Mouse (Mus musculus): ENCODE measurements around the gene Cyp2ab1.

DNA sequence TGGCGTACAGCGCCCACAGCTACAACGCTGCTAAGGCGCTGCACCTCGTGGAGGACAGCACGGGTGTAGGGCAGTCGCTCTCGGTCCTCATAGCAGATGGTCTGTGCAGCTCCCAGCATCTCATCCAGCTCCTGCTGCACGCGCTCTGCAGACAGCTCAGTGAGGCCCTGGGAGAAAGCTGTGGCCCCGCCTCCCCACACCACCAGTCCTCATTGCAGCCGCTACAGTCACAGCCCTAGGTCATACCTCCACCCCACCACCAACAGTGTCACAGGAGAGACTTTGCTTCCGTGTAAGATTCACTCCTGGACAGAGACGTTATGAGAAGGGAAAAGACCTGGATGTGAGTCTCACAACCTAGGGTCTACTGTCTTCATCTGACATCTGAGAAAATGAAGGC is 12.9 kb downstream of the Cyp2ab1 start:
- TF ChIP-seq POLR2A (IDR thresholded peaks at IDR 0.05; ENCODE audit: borderline replicate concordance, extremely low read depth, insufficient read depth, insufficient read length, poor library complexity, severe bottlenecking) (no peak), CTCF (IDR thresholded peaks at IDR 0.05; ENCODE audit: borderline replicate concordance, extremely low read depth, insufficient read depth, insufficient read length) (no peak)
